Mouse (Mus musculus): ENCODE results near the gene Stoml2. TPM values are rescaled to one million over a fixed set of nuclear protein-coding genes. Genes with fewer than 3 reads are reported as not detected.
"Not testable (repeated sequence)": the region's sequence is repeated elsewhere in the genome, so short reads cannot be mapped to it uniquely, and the experiment has no call there.

Gene Stoml2
- total RNA-seq, 2 experiments from 2014 or later: 101 to 107 TPM

DNA sequence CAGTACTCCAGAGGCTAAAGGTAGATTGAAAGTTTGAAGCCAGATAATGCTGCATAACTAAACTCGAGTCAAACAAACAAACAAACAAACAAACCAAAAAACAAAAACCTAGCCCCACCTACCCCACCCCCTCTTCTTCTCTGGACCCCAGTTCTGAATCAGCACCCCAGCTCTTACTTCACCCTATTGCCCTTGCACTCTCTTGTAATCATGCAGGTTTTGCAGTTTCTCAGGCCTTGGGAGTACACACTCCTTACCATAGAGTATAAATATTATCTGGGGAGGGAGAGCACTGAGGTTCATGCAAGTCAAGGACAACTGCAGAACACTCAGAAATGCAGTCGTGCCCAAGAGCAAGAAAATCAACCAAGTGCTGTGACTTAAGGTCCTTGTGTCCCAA, 30.2 kb downstream of the Stoml2 start:
- no peak for DNase-seq

DNA sequence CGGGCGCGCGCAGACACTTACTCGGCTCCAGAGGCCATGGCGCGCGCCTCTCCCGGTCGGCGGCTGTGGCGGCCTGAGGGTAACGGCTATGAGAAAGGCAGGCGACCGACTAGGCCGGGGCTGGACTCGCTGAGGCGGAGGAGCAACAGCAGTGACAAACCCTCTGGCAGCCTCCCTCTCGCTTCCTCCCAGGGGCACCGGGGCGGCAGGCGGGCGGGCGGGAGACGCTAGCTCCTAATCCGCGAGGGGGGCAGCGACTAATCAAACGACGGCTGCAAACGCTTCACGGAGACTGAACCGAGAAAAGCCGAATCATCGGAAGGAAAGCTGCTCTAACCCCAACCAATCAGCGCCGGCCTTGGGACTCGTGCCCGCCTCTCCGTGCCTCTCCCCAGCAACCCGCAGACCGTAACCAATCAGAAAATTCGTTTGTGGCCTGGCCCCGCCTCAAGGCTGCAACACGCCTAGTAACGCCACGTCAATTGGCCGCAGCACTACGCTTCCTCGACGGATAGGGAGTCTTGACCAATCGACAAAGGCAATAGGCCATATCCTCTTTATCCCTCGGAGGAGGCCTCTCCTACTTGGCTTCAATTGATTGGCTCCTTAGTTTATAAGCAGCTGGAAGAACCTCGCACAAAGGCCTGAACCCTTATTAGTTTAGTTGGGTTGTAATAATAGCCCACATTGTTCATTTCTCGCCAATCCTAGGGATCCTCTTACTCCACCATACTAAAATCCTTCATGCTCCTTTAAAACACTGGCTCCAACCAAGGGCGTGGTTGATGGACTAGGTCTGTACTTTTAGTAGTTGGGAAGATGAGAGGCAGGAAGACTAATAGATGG, 31.1 kb downstream of the Stoml2 start, which contains the start of gene Vcp:
TSS of gene Vcp (minus strand) at position 367 of the 846 bp plus-strand sequence.
- peak; percentile 100 for DNase-seq

DNA sequence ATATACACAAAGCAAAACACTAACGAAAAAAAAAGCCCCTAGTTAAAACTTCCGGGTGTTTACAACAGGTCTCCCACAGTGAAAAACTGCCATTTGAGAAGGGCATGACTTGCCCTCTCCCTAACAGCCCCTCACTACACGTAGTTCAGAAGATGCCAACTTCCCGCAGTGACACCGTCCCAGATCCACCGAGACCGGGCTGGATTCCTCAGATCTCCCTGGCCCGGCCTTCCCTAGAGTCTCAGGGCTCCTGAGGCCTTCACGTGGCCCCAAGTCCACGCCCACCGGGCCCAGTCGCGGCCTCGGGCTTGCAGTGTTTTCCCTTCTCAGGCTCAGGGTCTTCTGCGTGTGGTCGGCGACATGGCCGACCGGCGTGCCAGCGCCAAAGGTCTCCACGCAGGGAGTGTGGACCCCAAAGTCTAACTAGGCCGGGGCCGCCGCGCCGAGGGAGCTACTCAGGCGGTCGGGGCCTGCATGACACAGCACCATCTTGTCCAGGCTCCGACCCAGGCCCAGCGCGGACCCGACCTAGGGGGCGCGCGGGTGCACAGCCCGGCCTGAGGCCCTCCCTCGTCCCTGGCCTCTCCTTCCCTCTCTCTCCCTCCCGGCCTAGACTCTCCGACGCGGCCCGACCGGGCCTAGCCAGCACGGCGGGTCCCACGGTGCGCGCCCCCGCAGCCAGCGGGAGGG, 31.9 kb downstream of the Stoml2 start:
- peak; percentile 77 for DNase-seq

DNA sequence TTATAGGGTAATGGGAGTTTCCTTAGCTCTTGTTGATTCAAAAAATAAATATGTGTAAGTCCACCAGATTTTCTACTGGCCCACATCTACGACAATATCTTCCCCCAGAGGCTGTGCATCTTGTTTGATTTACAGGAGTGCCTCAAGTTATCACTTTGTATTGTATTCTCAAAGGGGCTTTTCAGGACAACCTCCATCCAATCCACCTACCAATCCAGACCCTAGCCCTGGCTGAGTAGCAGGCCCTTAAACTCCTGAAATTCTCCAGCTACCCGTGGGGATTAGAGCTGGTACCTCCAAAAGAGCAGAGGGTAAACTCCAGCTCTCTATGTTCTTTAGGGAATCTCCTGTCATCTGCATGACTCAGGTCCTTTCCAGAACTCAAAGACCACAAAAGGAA, 33.5 kb downstream of the Stoml2 start:
- DNase-seq: no peak

DNA sequence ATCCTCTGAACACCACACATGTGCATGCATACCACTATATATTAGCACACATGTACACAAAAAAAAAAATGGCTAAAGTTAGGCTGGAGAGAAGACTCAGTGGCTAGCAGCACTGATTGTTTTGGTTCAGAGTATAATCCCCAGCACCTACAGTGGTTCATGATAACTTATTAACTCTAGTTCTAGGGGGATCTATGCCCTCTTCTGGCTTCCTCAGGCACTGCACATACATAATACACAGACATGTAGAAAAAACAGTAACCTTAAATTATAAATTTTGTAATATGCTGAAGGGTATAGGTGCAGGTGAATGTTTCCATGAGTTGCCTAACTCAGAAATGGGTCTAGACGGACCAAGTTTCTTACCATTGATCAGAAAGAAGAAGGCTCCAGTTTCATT, 43.2 kb downstream of the Stoml2 start:
- DNase-seq: no peak

DNA sequence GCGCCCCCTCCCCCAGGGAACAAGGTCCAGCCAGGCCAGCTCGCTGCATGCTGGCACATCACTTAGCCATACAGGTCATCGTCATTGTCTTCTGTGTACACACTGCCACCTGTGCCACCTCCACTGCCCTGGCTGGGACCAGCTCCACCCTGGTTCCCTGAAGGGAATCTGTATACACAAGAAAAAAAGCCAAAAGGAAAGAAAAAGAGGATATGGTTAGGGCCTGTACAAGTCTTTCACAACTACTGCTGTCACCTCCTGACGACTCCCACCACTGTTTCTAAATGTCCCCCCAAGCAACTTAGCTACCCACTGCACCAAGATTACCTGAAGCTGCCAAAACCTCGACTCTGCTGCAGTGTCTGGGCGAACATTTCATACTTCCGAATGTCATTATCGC, 51.0 kb downstream of the Stoml2 start:
- DNase-seq: not testable (repeated sequence)

DNA sequence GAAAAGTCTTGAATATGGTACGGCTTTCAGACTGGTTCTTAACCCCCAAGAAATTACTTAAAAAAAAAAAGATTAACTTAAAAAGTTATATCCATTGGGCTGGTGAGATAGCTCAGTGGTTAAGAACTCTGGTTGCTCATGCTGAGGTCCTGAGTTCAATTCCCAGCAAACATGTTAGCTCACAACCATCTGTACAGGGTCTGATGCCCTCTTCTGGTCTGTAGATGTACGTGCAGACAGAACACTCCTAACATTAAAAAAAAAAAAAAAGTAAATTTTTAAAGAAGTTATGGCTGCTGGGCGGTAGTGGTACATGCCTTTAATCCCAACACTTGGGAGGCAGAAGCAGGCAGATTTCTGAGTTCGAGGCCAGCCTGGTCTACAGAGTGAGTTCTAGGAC, 53.4 kb downstream of the Stoml2 start:
- no peak for DNase-seq

Other genes starting within 250 kb of the Stoml2 start
- gene Fam205a1, start 177.8 kb downstream of the Stoml2 start, total RNA-seq (2021): not detected
- not detected for gene Gm12394, start 174.9 kb downstream of the Stoml2 start, total RNA-seq (2021)
- 1 to 10 TPM; 1.3 TPM for gene Fam205c, start 157.5 kb downstream of the Stoml2 start, total RNA-seq (2021)
- 10 to 100 TPM; 15.2 to 23.1 TPM for gene Phf24, start 115.0 kb downstream of the Stoml2 start, total RNA-seq (2021)
- 10 to 100 TPM; 82.4 to 91.9 TPM for gene Dnajb5, start 81.9 kb downstream of the Stoml2 start, total RNA-seq (2021)
- gene 1700022I11Rik, start 62.1 kb downstream of the Stoml2 start, total RNA-seq (2021): not detected
- gene Vcp, start 31.2 kb downstream of the Stoml2 start, total RNA-seq (2021): 100 to 1,000 TPM; 291 to 295 TPM
- 1 to 10 TPM; 7.4 to 8.2 TPM for gene Fancg, start 21.2 kb downstream of the Stoml2 start, total RNA-seq (2021)
- gene Pigo, start 5.9 kb downstream of the Stoml2 start, total RNA-seq (2021): 10 to 100 TPM; 24.7 to 24.9 TPM
- 10 to 100 TPM; 20.4 to 20.7 TPM for gene Fam214b, start 14.5 kb upstream of the Stoml2 start, total RNA-seq (2021)
- 10 to 100 TPM; 39.9 to 42.1 TPM for gene Unc13b, start 27.2 kb upstream of the Stoml2 start, total RNA-seq (2021)
- under 1 TPM; 0.05 to 0.14 TPM for gene Atp8b5, start 235.4 kb upstream of the Stoml2 start, total RNA-seq (2021)